Mouse (Mus musculus): Measurements from ENCODE around the gene Mt1. TPM values are rescaled to one million over a fixed set of nuclear protein-coding genes. Genes with fewer than 3 reads are reported as not detected.
"Not testable (repeated sequence)": the region's sequence is repeated elsewhere in the genome, so short reads cannot be mapped to it uniquely, and the experiment has no call there.

The Mt1 gene
- polyA plus RNA-seq, 1 experiment: 175 TPM

GRCm38 (mm10) chr8:94148236-94148635, 30.6 kb upstream of the Mt1 start:
- no peak for TF ChIP-seq TAL1 (IDR thresholded peaks at IDR 0.05; ENCODE audit: low read length)
- TF ChIP-seq GATA1 (IDR thresholded peaks at IDR 0.05; ENCODE audit: low read length): no peak
- Histone ChIP-seq H3K4me3 (replicated peaks) (no peak overlapping the region), H3K9me3 (ENCODE audit: control insufficient read depth, low read length) (no peaks in the 10 kb centered on the region), H3K4me1 (ENCODE audit: control insufficient read depth) (peaks cover 48% of the 10 kb centered on the region), H3K27me3 (ENCODE audit: control insufficient read depth) (peaks cover 50% of the 10 kb centered on the region), H3K36me3 (ENCODE audit: control insufficient read depth) (no peaks in the 10 kb centered on the region)

- Histone ChIP-seq H3K27me3 (ENCODE audit: control insufficient read depth) (peaks cover 64% of the 10 kb centered on the region), H3K9me3 (ENCODE audit: control insufficient read depth, low read length) (no peaks in the 10 kb centered on the region), H3K36me3 (ENCODE audit: control insufficient read depth) (no peaks in the 10 kb centered on the region), H3K4me1 (ENCODE audit: control insufficient read depth) (peaks cover 58% of the 10 kb centered on the region), H3K4me3 (replicated peaks) (peak overlapping the region; percentile 13)
- TF ChIP-seq TAL1 (IDR thresholded peaks at IDR 0.05; ENCODE audit: low read length) (no peak), GATA1 (IDR thresholded peaks at IDR 0.05; ENCODE audit: low read length) (no peak)
Measured at GRCm38 (mm10) chr8:94150925-94151324, 28.0 kb upstream of the Mt1 start.

GRCm38 (mm10) chr8:94152513-94153300, 26.2 kb upstream of the Mt1 start, which contains the start of gene Mt3:
TSS of gene Mt3 (plus strand) at chr8:94152607.
- no peaks in the 10 kb centered on the region for H3K9me3 ChIP-seq (ENCODE audit: control insufficient read depth, low read length)
- H3K4me1 ChIP-seq (ENCODE audit: control insufficient read depth): peaks cover 54% of the 10 kb centered on the region
- H3K4me3 ChIP-seq (replicated peaks): no peak within 1 kb of the TSS
- peaks cover 69% of the 10 kb centered on the region for H3K27me3 ChIP-seq (ENCODE audit: control insufficient read depth)
- no peaks in the 10 kb centered on the region for H3K36me3 ChIP-seq (ENCODE audit: control insufficient read depth)
- TF ChIP-seq GATA1 (IDR thresholded peaks at IDR 0.05; ENCODE audit: low read length): no peak
- no peak for TF ChIP-seq TAL1 (IDR thresholded peaks at IDR 0.05; ENCODE audit: low read length)

- Histone ChIP-seq H3K4me3 (replicated peaks) (no peak overlapping the region), H3K4me1 (ENCODE audit: control insufficient read depth) (peaks cover 54% of the 10 kb centered on the region), H3K27me3 (ENCODE audit: control insufficient read depth) (peaks cover 68% of the 10 kb centered on the region), H3K36me3 (ENCODE audit: control insufficient read depth) (no peaks in the 10 kb centered on the region), H3K9me3 (ENCODE audit: control insufficient read depth, low read length) (no peaks in the 10 kb centered on the region)
- TF ChIP-seq TAL1 (IDR thresholded peaks at IDR 0.05; ENCODE audit: low read length) (no peak), GATA1 (IDR thresholded peaks at IDR 0.05; ENCODE audit: low read length) (no peak)
Measured at GRCm38 (mm10) chr8:94153451-94153850, 25.4 kb upstream of the Mt1 start.

- Histone ChIP-seq H3K27me3 (ENCODE audit: control insufficient read depth) (peaks cover 64% of the 10 kb centered on the region), H3K36me3 (ENCODE audit: control insufficient read depth) (no peaks in the 10 kb centered on the region)
- TF ChIP-seq GATA1 (IDR thresholded peaks at IDR 0.05; ENCODE audit: low read length): no peak
- no peak for TF ChIP-seq TAL1 (IDR thresholded peaks at IDR 0.05; ENCODE audit: low read length)
Measured at GRCm38 (mm10) chr8:94154537-94154936, 24.3 kb upstream of the Mt1 start.

GRCm38 (mm10) chr8:94156092-94156491, 22.8 kb upstream of the Mt1 start:
- H3K9me3 ChIP-seq (ENCODE audit: control insufficient read depth, low read length): no peaks in the 10 kb centered on the region
- no peak overlapping the region for H3K4me3 ChIP-seq (replicated peaks)
- no peak for TF ChIP-seq TAL1 (IDR thresholded peaks at IDR 0.05; ENCODE audit: low read length)
- no peaks in the 10 kb centered on the region for H3K36me3 ChIP-seq (ENCODE audit: control insufficient read depth)
- peaks cover 30% of the 10 kb centered on the region for H3K4me1 ChIP-seq (ENCODE audit: control insufficient read depth)
- peaks cover 63% of the 10 kb centered on the region for H3K27me3 ChIP-seq (ENCODE audit: control insufficient read depth)

More at GRCm38 (mm10) chr8:94154537-94154936, 24.3 kb upstream of the Mt1 start:
- H3K9me3 ChIP-seq (ENCODE audit: control insufficient read depth, low read length): no peaks in the 10 kb centered on the region
- H3K4me1 ChIP-seq (ENCODE audit: control insufficient read depth): peaks cover 45% of the 10 kb centered on the region
- H3K4me3 ChIP-seq (replicated peaks): no peak overlapping the region

- not testable (repeated sequence) for H3K36me3 ChIP-seq (ENCODE audit: control insufficient read depth); H3K4me3 ChIP-seq (replicated peaks); H3K9me3 ChIP-seq (ENCODE audit: control insufficient read depth, low read length)
- peaks cover 17% of the 10 kb centered on the region for H3K27me3 ChIP-seq (ENCODE audit: control insufficient read depth)
- H3K4me1 ChIP-seq (ENCODE audit: control insufficient read depth): peaks cover 40% of the 10 kb centered on the region
Measured at GRCm38 (mm10) chr8:94165772-94166171, 13.1 kb upstream of the Mt1 start.

- no peak for TF ChIP-seq TAL1 (IDR thresholded peaks at IDR 0.05; ENCODE audit: low read length)
- no peak for TF ChIP-seq GATA1 (IDR thresholded peaks at IDR 0.05; ENCODE audit: low read length)
- Histone ChIP-seq H3K9me3 (ENCODE audit: control insufficient read depth, low read length) (no peaks in the 10 kb centered on the region), H3K27me3 (ENCODE audit: control insufficient read depth) (peaks cover 12% of the 10 kb centered on the region), H3K4me1 (ENCODE audit: control insufficient read depth) (peaks cover 54% of the 10 kb centered on the region), H3K36me3 (ENCODE audit: control insufficient read depth) (no peaks in the 10 kb centered on the region; the same call in 1 of the 2 replicates), H3K4me3 (replicated peaks) (no peak overlapping the region)
Measured at GRCm38 (mm10) chr8:94167244-94167643, 11.6 kb upstream of the Mt1 start.

- Histone ChIP-seq H3K9me3 (ENCODE audit: control insufficient read depth, low read length) (no peaks in the 10 kb centered on the region), H3K4me1 (ENCODE audit: control insufficient read depth) (peaks cover 73% of the 10 kb centered on the region), H3K4me3 (replicated peaks) (peak overlapping the region; percentile 60), H3K27me3 (ENCODE audit: control insufficient read depth) (peaks cover 5% of the 10 kb centered on the region), H3K36me3 (ENCODE audit: control insufficient read depth) (peaks cover 19% of the 10 kb centered on the region)
- TF ChIP-seq TAL1 (IDR thresholded peaks at IDR 0.05; ENCODE audit: low read length): no peak
- TF ChIP-seq GATA1 (IDR thresholded peaks at IDR 0.05; ENCODE audit: low read length): peak; percentile 23; the same call in 1 of the 2 replicates
Measured at GRCm38 (mm10) chr8:94169547-94169946, 9.3 kb upstream of the Mt1 start.
